Mouse (Mus musculus): ENCODE data around the gene Fam241a. TPM values are rescaled to one million over a fixed set of nuclear protein-coding genes. Genes with fewer than 3 reads are reported as not detected.

Gene Fam241a
- 2.3 and 3.6 TPM in 2 replicates for polyA plus RNA-seq (2012; rRNA removed)

GRCm38 (mm10) chr3:127895792-127896541 is at the start of gene Fam241a:
TSS of gene Fam241a (minus strand) at chr3:127896324.
- Histone ChIP-seq H3K27me3 (ENCODE audit: control insufficient read depth, insufficient read depth, low read length) (no peaks in the 10 kb centered on the region), H3K36me3 (ENCODE audit: control insufficient read depth, insufficient read depth, low read length) (0 out of 2 replicates have a peak, but pooled peaks cover 1% of the 10 kb centered on the region), H3K27ac (ENCODE audit: insufficient read depth, low read depth, low read length) (peak within 1 kb of the TSS; percentile 84), H3K4me3 (ENCODE audit: low read depth, low read length) (peak within 1 kb of the TSS; percentile 85), H3K4me1 (ENCODE audit: control insufficient read depth, insufficient read depth, insufficient read length, low read length) (peaks cover 13% of the 10 kb centered on the region; the same call in 1 of the 2 replicates)
- TF ChIP-seq POLR2A (IDR thresholded peaks at IDR 0.05; ENCODE audit: low read depth, low read length) (no peak; the same call in 1 of the 2 replicates), CTCF (IDR thresholded peaks at IDR 0.05; ENCODE audit: extremely low read depth, insufficient read length, insufficient replicate concordance, low read depth, low read length) (no peak)
- 1% methylated on average over 94 of the region's 94 CpGs for WGBS

DNA sequence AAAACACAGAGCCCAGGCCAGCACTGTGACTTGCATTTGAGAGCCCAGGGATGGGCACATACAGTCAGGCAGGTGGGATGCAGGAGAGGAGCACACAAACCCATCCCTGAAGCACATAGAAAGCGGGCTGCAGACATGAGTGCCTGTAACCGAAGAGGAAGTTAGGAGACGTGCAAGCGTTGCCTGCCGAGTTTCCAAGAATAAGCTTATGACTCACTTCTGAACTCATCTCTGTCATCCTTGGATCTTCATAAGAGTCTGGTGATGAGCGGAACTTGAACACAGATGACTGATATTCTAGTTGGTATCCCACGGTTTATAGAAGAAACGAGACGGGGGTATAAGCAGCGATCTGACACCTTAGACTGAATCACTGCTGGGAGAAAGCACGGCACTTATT is 36.3 kb upstream of the Fam241a start:
- Histone ChIP-seq H3K36me3 (ENCODE audit: control insufficient read depth, insufficient read depth, low read length) (no peaks in the 10 kb centered on the region), H3K4me1 (ENCODE audit: control insufficient read depth, insufficient read depth, insufficient read length, low read length) (peaks cover 4% of the 10 kb centered on the region; the same call in 1 of the 2 replicates), H3K27ac (ENCODE audit: insufficient read depth, low read depth, low read length) (no peak overlapping the region), H3K27me3 (ENCODE audit: control insufficient read depth, insufficient read depth, low read length) (no peaks in the 10 kb centered on the region), H3K4me3 (ENCODE audit: low read depth, low read length) (no peak overlapping the region)
- WGBS, result 90% methylated on average over 11 of the region's 11 CpGs
- TF ChIP-seq CTCF (IDR thresholded peaks at IDR 0.05; ENCODE audit: extremely low read depth, insufficient read length, insufficient replicate concordance, low read depth, low read length), result no peak
- no peak for TF ChIP-seq POLR2A (IDR thresholded peaks at IDR 0.05; ENCODE audit: low read depth, low read length)

GRCm38 (mm10) chr3:127930326-127931012 is 34.3 kb upstream of the Fam241a start:
- TF ChIP-seq CTCF (IDR thresholded peaks at IDR 0.05; ENCODE audit: extremely low read depth, insufficient read length, insufficient replicate concordance, low read depth, low read length) (no peak), POLR2A (IDR thresholded peaks at IDR 0.05; ENCODE audit: low read depth, low read length) (no peak)
- 50% methylated on average over 9 of the region's 9 CpGs for WGBS
- no peaks in the 10 kb centered on the region for H3K27me3 ChIP-seq (ENCODE audit: control insufficient read depth, insufficient read depth, low read length)
- H3K27ac ChIP-seq (ENCODE audit: insufficient read depth, low read depth, low read length), result peak overlapping the region; percentile 85
- H3K4me1 ChIP-seq (ENCODE audit: control insufficient read depth, insufficient read depth, insufficient read length, low read length), result peaks cover 8% of the 10 kb centered on the region; the same call in 1 of the 2 replicates
- no peaks in the 10 kb centered on the region for H3K36me3 ChIP-seq (ENCODE audit: control insufficient read depth, insufficient read depth, low read length)
- H3K4me3 ChIP-seq (ENCODE audit: low read depth, low read length), result 0 out of 2 replicates have a peak overlapping the region, but pooled peaks have one; percentile 34

- Histone ChIP-seq H3K27me3 (ENCODE audit: control insufficient read depth, insufficient read depth, low read length) (no peaks in the 10 kb centered on the region), H3K4me3 (ENCODE audit: low read depth, low read length) (peak overlapping the region; percentile 34), H3K36me3 (ENCODE audit: control insufficient read depth, insufficient read depth, low read length) (no peaks in the 10 kb centered on the region), H3K27ac (ENCODE audit: insufficient read depth, low read depth, low read length) (peak overlapping the region; percentile 85), H3K4me1 (ENCODE audit: control insufficient read depth, insufficient read depth, insufficient read length, low read length) (peaks cover 8% of the 10 kb centered on the region; the same call in 1 of the 2 replicates)
- 25% methylated on average over 9 of the region's 9 CpGs for WGBS
- no peak for TF ChIP-seq CTCF (IDR thresholded peaks at IDR 0.05; ENCODE audit: extremely low read depth, insufficient read length, insufficient replicate concordance, low read depth, low read length)
- no peak for TF ChIP-seq POLR2A (IDR thresholded peaks at IDR 0.05; ENCODE audit: low read depth, low read length)
Measured at GRCm38 (mm10) chr3:127929921-127930320, 33.8 kb upstream of the Fam241a start.

DNA sequence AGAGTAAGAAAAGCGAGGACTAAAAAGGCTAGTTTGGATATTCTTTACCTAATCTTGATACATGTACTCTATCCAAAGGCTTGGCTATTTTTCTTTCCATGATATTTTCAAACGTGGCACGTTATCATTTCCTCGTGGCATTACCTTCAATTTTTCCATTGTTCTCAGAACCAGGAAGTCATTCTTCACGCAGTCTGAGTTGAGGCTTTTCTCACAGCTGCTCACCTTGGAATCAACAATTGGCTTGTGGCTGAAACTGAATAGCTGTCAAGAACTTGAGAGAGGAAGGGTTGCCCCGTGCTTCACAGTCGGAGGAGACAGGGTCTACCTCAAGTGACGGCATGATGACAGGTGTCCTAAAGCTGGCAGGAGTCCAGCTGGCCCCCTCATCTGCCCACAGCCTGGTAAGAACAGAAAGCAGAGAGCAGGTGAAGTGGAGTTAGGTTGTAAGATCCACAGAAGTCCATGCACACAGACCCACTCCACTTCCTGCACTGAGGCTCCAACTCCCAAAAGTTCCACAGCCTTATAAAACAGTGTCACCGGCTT is 30.6 kb upstream of the Fam241a start:
- no peaks in the 10 kb centered on the region for H3K36me3 ChIP-seq (ENCODE audit: control insufficient read depth, insufficient read depth, low read length)
- peak overlapping the region; percentile 17; the same call in 1 of the 2 replicates for H3K27ac ChIP-seq (ENCODE audit: insufficient read depth, low read depth, low read length)
- no peak for TF ChIP-seq POLR2A (IDR thresholded peaks at IDR 0.05; ENCODE audit: low read depth, low read length)
- no peak for TF ChIP-seq CTCF (IDR thresholded peaks at IDR 0.05; ENCODE audit: extremely low read depth, insufficient read length, insufficient replicate concordance, low read depth, low read length)
- H3K4me3 ChIP-seq (ENCODE audit: low read depth, low read length), result no peak overlapping the region
- peaks cover 10% of the 10 kb centered on the region; the same call in 1 of the 2 replicates for H3K4me1 ChIP-seq (ENCODE audit: control insufficient read depth, insufficient read depth, insufficient read length, low read length)
- WGBS, result 23% methylated on average over 9 of the region's 9 CpGs
- no peaks in the 10 kb centered on the region for H3K27me3 ChIP-seq (ENCODE audit: control insufficient read depth, insufficient read depth, low read length)

- WGBS, result 79% methylated on average over 2 of the region's 2 CpGs
- TF ChIP-seq CTCF (IDR thresholded peaks at IDR 0.05; ENCODE audit: extremely low read depth, insufficient read length, insufficient replicate concordance, low read depth, low read length), result no peak
- TF ChIP-seq POLR2A (IDR thresholded peaks at IDR 0.05; ENCODE audit: low read depth, low read length), result no peak
- H3K4me3 ChIP-seq (ENCODE audit: low read depth, low read length), result no peak overlapping the region
- no peaks in the 10 kb centered on the region for H3K36me3 ChIP-seq (ENCODE audit: control insufficient read depth, insufficient read depth, low read length)
- H3K27me3 ChIP-seq (ENCODE audit: control insufficient read depth, insufficient read depth, low read length), result no peaks in the 10 kb centered on the region
- H3K4me1 ChIP-seq (ENCODE audit: control insufficient read depth, insufficient read depth, insufficient read length, low read length), result peaks cover 7% of the 10 kb centered on the region; the same call in 1 of the 2 replicates
- no peak overlapping the region for H3K27ac ChIP-seq (ENCODE audit: insufficient read depth, low read depth, low read length)
Measured at GRCm38 (mm10) chr3:127924464-127924863, 28.3 kb upstream of the Fam241a start.
